In genomic region chr19:10060783-10061590, GRCm38 (mm10) we compare ENCODE assay signal across 8 mouse cellular contexts. TPM values are rescaled to one million over a fixed set of nuclear protein-coding genes. Genes with fewer than 3 reads are reported as not detected.
DNase-seq lines count a peak whose midpoint lies in the region; ATAC-seq lines count a peak whose summit lies in the region.

No protein-coding gene starts in this region.

- intact Hi-C loops in left cerebral cortex, postnatal 10 days (cut with DNase I) = no loop called here

- peak overlapping the region; percentile 56 for H3K27ac ChIP-seq in heart, embryonic 13.5 days (replicated peaks)
- peak overlapping the region; percentile 35; the same call in 1 of the 2 replicates for H3K27ac ChIP-seq in neural tube, embryonic 13.5 days (replicated peaks)

- peak overlapping the region; percentile 8; the same call in 1 of the 2 replicates for H3K9ac ChIP-seq in heart, embryonic 13.5 days
- no peak overlapping the region for H3K9ac ChIP-seq in neural tube, embryonic 13.5 days

- no peaks in the 10 kb centered on the region for H3K9me3 ChIP-seq in heart, embryonic 13.5 days
- H3K9me3 ChIP-seq in neural tube, embryonic 13.5 days = no peaks in the 10 kb centered on the region

- no peak overlapping the region for H3K4me3 ChIP-seq in heart, embryonic 13.5 days
- no peak overlapping the region for H3K4me3 ChIP-seq in neural tube, embryonic 13.5 days

- peak overlapping the region; percentile 48; the same call in 1 of the 2 replicates for H3K4me2 ChIP-seq in heart, embryonic 13.5 days
- no peak overlapping the region for H3K4me2 ChIP-seq in neural tube, embryonic 13.5 days

- H3K36me3 ChIP-seq in heart, embryonic 13.5 days = peaks cover 86% of the 10 kb centered on the region
- H3K36me3 ChIP-seq in neural tube, embryonic 13.5 days = peaks cover 73% of the 10 kb centered on the region

- WGBS in heart, embryonic 13.5 days = 38% methylated on average over 8 of the region's 8 CpGs
- WGBS in neural tube, embryonic 13.5 days = 52% methylated on average over 8 of the region's 8 CpGs

- ATAC-seq in heart, embryonic 13.5 days (ENCODE audit: extremely low read depth, insufficient number of reproducible peaks, low FRiP score, low TSS enrichment) = no peak
- no peak for ATAC-seq in neural tube, embryonic 13.5 days (ENCODE audit: low read depth)

- H3K4me1 ChIP-seq in heart, embryonic 13.5 days = peaks cover 27% of the 10 kb centered on the region
- peaks cover 17% of the 10 kb centered on the region for H3K4me1 ChIP-seq in neural tube, embryonic 13.5 days (replicated peaks)

- DNase-seq in heart, adult 9 months (ENCODE audit: low spot score in 2 of 2) = no peak
- peak; percentile 18 for DNase-seq in embryo, embryonic 11 days
- peak; percentile 36 for DNase-seq in liver
- no peak for DNase-seq in right cerebral cortex, postnatal 36 days (ENCODE audit: low spot score in 2 of 2)
- no peak for DNase-seq in left cerebral cortex, postnatal 10 days (ENCODE audit: extremely low spot score in 1 of 2, low spot score in 2 of 2)
- no peak for DNase-seq in right cerebral cortex, postnatal 25 days

- no peaks in the 10 kb centered on the region for H3K27me3 ChIP-seq in heart, embryonic 13.5 days (replicated peaks)
- no peaks in the 10 kb centered on the region for H3K27me3 ChIP-seq in neural tube, embryonic 13.5 days

RNA-seq across cellular contexts. Expression of gene Fads3, which starts 19.6 kb away (rescaled TPM):
- polyA plus RNA-seq in heart, embryonic 13.5 days (2015; fragmentation: Nextera tagmentation; extraction: Ambion mirVana) = 39.4 and 41.9 TPM in 2 replicates
- polyA plus RNA-seq in neural tube, embryonic 13.5 days (2015; fragmentation: Nextera tagmentation; extraction: Ambion mirVana) = 18.8 and 19.1 TPM in 2 replicates
- 10 to 100 TPM; 49.0 to 49.5 TPM for total RNA-seq in left cerebral cortex, postnatal 10 days (2021)

RNA-seq across cellular contexts. Expression of gene Fads2, which starts 40.6 kb away (rescaled TPM):
- polyA plus RNA-seq in heart, embryonic 13.5 days (2015; fragmentation: Nextera tagmentation; extraction: Ambion mirVana) = 47.1 and 50.3 TPM in 2 replicates
- 113 and 114 TPM in 2 replicates for polyA plus RNA-seq in neural tube, embryonic 13.5 days (2015; fragmentation: Nextera tagmentation; extraction: Ambion mirVana)
- 100 to 1,000 TPM; 217 to 220 TPM for total RNA-seq in left cerebral cortex, postnatal 10 days (2021)

RNA-seq across cellular contexts. Expression of gene Rab3il1, which starts 59.5 kb away (rescaled TPM):
- polyA plus RNA-seq in heart, embryonic 13.5 days (2015; fragmentation: Nextera tagmentation; extraction: Ambion mirVana) = 32.5 and 36.7 TPM in 2 replicates
- polyA plus RNA-seq in neural tube, embryonic 13.5 days (2015; fragmentation: Nextera tagmentation; extraction: Ambion mirVana) = 25.2 and 26.2 TPM in 2 replicates
- 10 to 100 TPM in 1 of 2 experiments, 1 to 10 TPM in 1; 9.7 to 10.9 TPM for total RNA-seq in left cerebral cortex, postnatal 10 days (2021)

RNA-seq across cellular contexts. Expression of gene Best1, which starts 59.6 kb away (rescaled TPM):
- 0.23 and 0.27 TPM in 2 replicates for polyA plus RNA-seq in heart, embryonic 13.5 days (2015; fragmentation: Nextera tagmentation; extraction: Ambion mirVana)
- 1.0 and 1.5 TPM in 2 replicates for polyA plus RNA-seq in neural tube, embryonic 13.5 days (2015; fragmentation: Nextera tagmentation; extraction: Ambion mirVana)
- 1 to 10 TPM; 1.2 to 1.8 TPM for total RNA-seq in left cerebral cortex, postnatal 10 days (2021)

Comparison
In these comparisons a context has a peak if more than half of its experiments do, and no peak if none do; other contexts are left out.
1. DNase-seq: peak in embryo, embryonic 11 days (single experiment) and liver (single experiment); none in heart, adult 9 months (0 of 2), right cerebral cortex, postnatal 36 days (0 of 2), left cerebral cortex, postnatal 10 days (0 of 2) and right cerebral cortex, postnatal 25 days (single experiment).